Mouse (Mus musculus) neutrophil, adult 5-6 weeks (primary cell): ENCODE results near the gene Chadl. TPM values are rescaled to one million over a fixed set of nuclear protein-coding genes. Genes with fewer than 3 reads are reported as not detected.
A peak's percentile ranks its signal among the peaks of the same experiment; 100 is the strongest.
"Not testable (repeated sequence)": the region's sequence is repeated elsewhere in the genome, so short reads cannot be mapped to it uniquely, and the experiment has no call there.

Source experiments
- ATAC-seq: fragments of 151-379, 151-347 bp; 2 replicates; pipeline ENCODE4 v1.8.0; 2017; ENCODE audit warnings: mild to moderate bottlenecking, moderate TSS enrichment; ENCODE audit not compliant: insufficient number of reproducible peaks, poor library complexity, low FRiP score, severe bottlenecking; ENCODE audit errors: extremely low read depth
- total RNA-seq: library from RNA; stranded (forward); fragments of 200-1000 nt; gene quantifications from 2 replicates; pipeline ENCODE4 v1.2.3, GENCODE M21; 2017

Chadl gene
- total RNA-seq = not detected in 2 replicates

DNA sequence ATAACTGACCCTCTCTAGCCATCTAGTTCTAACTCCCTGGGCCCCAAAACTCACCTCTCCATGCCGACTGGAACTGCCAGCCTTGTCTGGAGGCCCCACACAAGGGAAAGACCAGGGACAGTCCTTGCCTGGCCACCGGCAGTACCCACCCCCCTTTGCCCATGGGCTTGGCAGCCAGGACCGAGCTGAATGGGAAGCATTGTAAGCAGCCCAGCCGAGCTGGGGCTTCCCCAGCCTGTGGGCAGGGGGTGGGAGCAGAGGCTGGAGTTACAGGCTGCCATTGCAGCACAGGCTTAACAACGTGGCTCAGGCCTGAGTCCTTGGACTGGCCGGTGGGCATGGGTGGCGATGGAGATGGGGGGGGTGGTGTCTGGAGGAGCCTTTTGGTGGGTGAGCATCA lies at the start of gene Chadl:
Chadl (minus strand) TSS at position 113 of the 400 bp plus-strand sequence.
- ATAC-seq = no peak

GRCm38 (mm10) chr15:81745601-81746114 lies 48.6 kb upstream of the Chadl start:
- peak; percentile 30; the same call in 1 of the 2 replicates for ATAC-seq

- no peak for ATAC-seq
Observed at GRCm38 (mm10) chr15:81744992-81745600, 48.0 kb upstream of the Chadl start, which contains the start of the genes Zc3h7b and Rangap1. TSS of gene Zc3h7b (plus strand) at chr15:81745057. TSS of gene Rangap1 (minus strand) at chr15:81745530.

- ATAC-seq = not testable (repeated sequence)
Observed at GRCm38 (mm10) chr15:81742368-81742767, 45.3 kb upstream of the Chadl start.

GRCm38 (mm10) chr15:81739924-81740323 lies 42.8 kb upstream of the Chadl start:
- ATAC-seq = no peak

DNA sequence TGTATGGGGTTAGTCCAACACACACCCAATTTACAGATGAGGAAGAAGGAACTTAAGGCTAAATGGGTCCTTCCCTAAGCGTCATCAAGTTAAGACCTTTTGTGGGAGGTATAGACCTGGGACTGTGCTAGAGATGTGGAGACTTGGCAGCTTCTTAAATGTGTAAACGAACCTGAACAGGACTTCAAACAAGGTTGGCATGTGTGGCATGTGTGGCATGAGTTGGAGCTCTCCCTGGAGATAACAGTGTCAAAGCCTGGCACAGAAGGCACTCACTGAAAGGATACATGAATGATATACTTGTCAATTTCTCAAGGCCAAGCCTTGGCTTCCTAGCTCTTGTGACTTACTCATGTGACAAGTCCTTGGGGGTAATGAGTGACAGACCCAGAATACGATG lies 42.2 kb upstream of the Chadl start:
- no peak for ATAC-seq

DNA sequence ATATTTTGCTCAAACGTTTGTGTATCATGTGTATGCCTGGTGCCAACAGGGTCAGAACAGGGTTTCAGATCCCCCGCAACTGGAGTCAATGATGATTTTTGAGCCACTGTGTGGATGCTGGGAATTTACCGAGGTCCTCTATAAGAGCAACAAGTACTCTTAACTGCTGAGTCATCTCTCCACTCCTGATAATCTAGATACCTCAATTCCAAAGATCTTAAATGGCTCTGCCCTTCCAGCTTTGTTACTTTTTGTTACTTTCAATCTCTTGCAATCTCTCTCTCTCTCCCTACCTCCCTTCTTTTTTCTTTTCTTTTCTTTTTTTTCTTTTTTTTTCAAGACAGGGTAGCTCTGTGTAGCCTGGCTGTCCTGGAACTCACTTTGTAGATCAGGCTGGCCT lies 38.0 kb upstream of the Chadl start:
- ATAC-seq = no peak

- ATAC-seq = peak; percentile 99
Observed at GRCm38 (mm10) chr15:81729792-81730635, 32.9 kb upstream of the Chadl start.

DNA sequence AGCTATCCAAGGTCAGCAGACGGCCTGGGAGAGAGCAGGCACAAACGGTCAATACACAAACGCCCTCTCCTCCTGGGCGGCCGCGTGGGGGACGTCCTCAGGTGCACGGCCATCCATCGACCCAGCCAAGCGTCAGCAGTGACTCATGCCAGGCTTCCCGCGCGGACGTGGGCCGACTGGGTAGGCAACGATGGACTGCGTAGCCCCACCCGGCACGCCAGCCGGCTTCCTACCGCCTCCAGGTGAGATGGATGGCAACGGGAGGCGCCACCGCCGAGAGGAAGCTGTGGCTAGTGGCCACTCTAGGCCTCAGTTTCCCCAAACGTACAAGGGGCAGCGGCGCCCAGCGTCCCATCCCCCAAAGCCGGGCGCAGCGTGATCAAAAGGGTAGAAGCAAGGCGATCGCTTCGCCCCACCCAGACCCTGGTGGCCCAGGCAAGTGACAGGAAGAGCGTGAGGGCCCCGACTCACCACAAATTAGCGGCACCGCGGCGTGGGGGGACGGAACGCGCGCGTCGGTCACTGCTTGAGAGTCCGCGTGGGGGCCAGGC lies 32.2 kb upstream of the Chadl start:
- ATAC-seq = no peak

DNA sequence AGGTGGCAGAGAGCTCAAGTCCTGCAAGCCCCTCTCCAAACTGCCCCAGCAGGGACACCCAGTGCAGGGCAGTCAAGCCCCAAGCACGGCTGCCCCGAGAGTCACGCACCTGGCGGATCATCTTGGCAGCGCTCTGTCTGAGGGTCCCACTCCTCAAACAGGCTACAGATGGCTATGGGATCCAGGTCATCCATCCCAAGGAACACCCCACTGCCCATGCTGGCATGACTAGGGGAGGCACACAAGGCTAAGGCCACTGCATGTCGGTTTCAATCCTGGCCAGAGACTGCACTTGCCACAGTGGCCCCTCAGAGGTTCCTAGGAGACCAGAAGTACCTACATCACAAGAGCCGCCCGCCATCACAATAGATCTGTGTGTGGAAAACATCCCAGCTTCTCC lies 28.9 kb upstream of the Chadl start:
- no peak for ATAC-seq

DNA sequence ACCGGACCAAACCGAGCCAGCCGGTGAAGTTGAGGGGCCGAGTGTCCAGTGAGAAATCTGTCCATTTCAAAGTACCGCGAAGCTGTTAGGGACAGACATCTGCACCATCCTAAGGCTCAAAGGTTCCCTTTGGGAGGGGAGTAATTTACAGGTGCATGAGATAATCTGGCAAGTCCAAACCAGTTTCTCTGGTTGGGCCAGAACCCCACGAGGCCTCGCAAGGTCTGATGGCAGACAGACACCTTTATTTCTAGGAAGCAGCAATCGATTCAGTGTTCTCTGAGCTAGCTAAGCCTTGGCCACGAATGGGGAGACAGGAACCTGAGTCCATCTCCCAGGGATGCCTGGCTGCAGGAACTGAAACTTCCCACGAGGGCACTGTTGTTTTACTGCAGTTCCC lies 26.6 kb upstream of the Chadl start:
- ATAC-seq = no peak

DNA sequence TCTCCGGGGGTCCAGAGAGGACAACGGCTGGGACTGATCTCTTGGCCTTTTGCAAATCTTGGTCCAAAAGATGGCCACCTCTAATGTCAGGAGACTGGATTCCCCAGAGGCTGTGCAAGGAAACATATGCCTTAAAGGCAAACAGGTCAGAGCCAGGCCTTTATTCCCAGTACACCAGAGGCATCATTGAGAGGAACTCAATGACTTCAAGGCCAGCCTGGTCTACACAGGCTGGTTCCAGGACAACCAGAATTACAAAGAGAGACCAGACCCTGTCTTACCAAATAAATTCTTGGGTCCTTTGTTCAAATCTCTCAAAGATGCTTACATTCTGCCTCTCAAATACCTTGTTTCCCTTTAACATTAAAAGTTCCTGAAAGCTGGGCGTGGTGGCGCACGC lies 25.3 kb upstream of the Chadl start:
- no peak for ATAC-seq

- no peak for ATAC-seq
Observed at GRCm38 (mm10) chr15:81719139-81719531, 22.0 kb upstream of the Chadl start.

DNA sequence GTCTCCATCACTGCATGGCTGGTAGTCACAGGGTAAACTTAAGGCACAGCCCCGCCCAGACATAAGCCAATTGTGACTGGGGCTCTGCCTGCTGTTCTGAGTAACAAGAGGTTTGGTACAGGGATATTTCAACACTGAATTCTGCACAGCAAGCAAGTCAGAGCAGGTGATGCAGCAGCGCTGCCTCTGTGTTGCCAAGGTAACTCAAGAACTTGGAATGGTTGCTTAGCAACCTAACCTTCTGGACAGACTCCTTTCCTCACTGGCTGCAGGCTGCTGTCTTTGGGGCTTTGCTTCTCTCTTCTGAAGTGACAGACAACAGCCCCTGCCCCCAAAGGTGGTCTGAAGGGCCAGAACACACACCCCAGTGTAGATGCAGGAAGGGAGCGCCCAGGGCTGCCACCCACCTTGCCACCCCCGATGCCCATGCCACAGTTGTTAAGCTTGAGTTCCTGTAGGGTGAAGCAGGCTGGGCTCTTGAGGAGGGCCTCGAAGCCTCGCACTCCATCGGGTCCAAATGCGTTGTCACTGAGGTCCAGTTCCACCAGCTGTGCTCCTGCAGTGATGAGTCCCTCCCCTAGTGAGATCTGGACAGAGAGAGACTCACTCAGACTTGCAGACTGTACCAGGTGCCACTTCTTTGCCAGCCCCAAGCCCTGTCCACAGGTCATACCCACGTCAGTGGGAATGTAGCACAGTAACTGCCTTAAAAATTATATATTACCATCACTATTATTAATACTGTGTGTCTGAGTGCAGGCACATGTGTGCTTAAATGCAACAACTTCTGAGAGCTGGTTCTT lies 21.4 kb upstream of the Chadl start:
- ATAC-seq = no peak

GRCm38 (mm10) chr15:81713742-81714141 lies 16.7 kb upstream of the Chadl start:
- no peak for ATAC-seq

- ATAC-seq = no peak
Observed at GRCm38 (mm10) chr15:81710801-81711200, 13.7 kb upstream of the Chadl start.

- ATAC-seq = no peak
Observed at GRCm38 (mm10) chr15:81709686-81710085, 12.6 kb upstream of the Chadl start.

GRCm38 (mm10) chr15:81708991-81709390 lies 11.9 kb upstream of the Chadl start:
- no peak for ATAC-seq

GRCm38 (mm10) chr15:81703094-81703489 lies 6.0 kb upstream of the Chadl start:
- ATAC-seq = no peak
